Mouse (Mus musculus) lung, embryonic 14.5 days (tissue): ENCODE measurements around the gene Nfia. TPM values are rescaled to one million over a fixed set of nuclear protein-coding genes. Genes with fewer than 3 reads are reported as not detected.

ENCODE experiments used
- ATAC-seq: fragments of 200-750 bp; cut with Nextera tagmentation; 2 replicates; pipeline ENCODE4 v1.8.0; 2017; ENCODE audit warnings: mild to moderate bottlenecking, moderate TSS enrichment, moderate library complexity; ENCODE audit not compliant: insufficient read depth
- DNase-seq: peaks from one replicate; pipeline ENCODE4 v3.0.0-alpha.2; 2015
- H3K27ac ChIP-seq: fragments of 300-500 bp; sonication (generic); 2 replicates; pipeline ENCODE4 v1.5.1; 2014; ENCODE audit warnings: low read depth, mild to moderate bottlenecking, moderate library complexity
- H3K27me3 ChIP-seq: fragments of 300-500 bp; sonication (generic); 2 replicates; pipeline ENCODE4 v1.6.1; 2014; ENCODE audit warnings: low read length, control low read depth; ENCODE audit not compliant: insufficient read depth
- H3K36me3 ChIP-seq: fragments of 300-500 bp; sonication (generic); 2 replicates; pipeline ENCODE4 v1.6.1; 2014; ENCODE audit warnings: control low read depth; ENCODE audit not compliant: insufficient read depth
- H3K4me1 ChIP-seq: fragments of 300-500 bp; sonication (generic); 2 replicates; pipeline ENCODE4 v1.6.1; 2014; ENCODE audit warnings: antibody characterized with exemption, control low read depth; ENCODE audit not compliant: insufficient read depth
- H3K4me2 ChIP-seq: fragments of 300-500 bp; sonication (generic); 2 replicates; pipeline ENCODE4 v1.6.1; 2014; ENCODE audit warnings: mild to moderate bottlenecking
- H3K4me3 ChIP-seq: fragments of 300-500 bp; sonication (generic); 2 replicates; pipeline ENCODE4 v1.5.1; 2014; ENCODE audit warnings: low read depth, low read length
- H3K9ac ChIP-seq: fragments of 300-500 bp; sonication (generic); 2 replicates; pipeline ENCODE4 v1.6.1; 2014
- H3K9me3 ChIP-seq: fragments of 300-500 bp; sonication (generic); 2 replicates; pipeline ENCODE4 v1.6.1; 2016; ENCODE audit warnings: low read depth, low read length, control low read depth
- CTCF ChIP-seq: IDR thresholded peaks from 2 replicates; pipeline ENCODE4 v1.5.1; 2016; ENCODE audit warnings: antibody characterized with exemption, low read depth
- WGBS: fragments of 180-500 bp; shearing (Covaris S2); extraction: QIAGEN DNeasy Blood & Tissue Kit; methylation state at CpG from one replicate; pipeline ENCODE4 v1.1.7; 2014; 5-methylcytosine and 5-hydroxymethylcytosine counted together
- polyA plus RNA-seq: library from polyadenylated mRNA; unstranded; fragments of >200 nt; fragmentation: Nextera tagmentation; extraction: Ambion mirVana; gene quantifications from 2 replicates; pipeline ENCODE4 v1.2.1, GENCODE M21; 2014

Gene Nfia
- polyA plus RNA-seq, 1 experiment from 2014 or later: 48.2 TPM

GRCm38 (mm10) chr4:97820474-97821259 lies 48.1 kb downstream of the Nfia start:
- Histone ChIP-seq H3K27ac (no peak overlapping the region), H3K4me2 (no peak overlapping the region), H3K9ac (no peak overlapping the region), H3K36me3 (no peaks in the 10 kb centered on the region), H3K4me1 (peaks cover 8% of the 10 kb centered on the region), H3K27me3 (no peaks in the 10 kb centered on the region), H3K4me3 (no peak overlapping the region), H3K9me3 (no peaks in the 10 kb centered on the region)
- 58% methylated on average over 4 of the region's 4 CpGs for WGBS
- no peak for TF ChIP-seq CTCF
- DNase-seq: no peak
- ATAC-seq: no peak

- ATAC-seq (no peak), DNase-seq (no peak)
- WGBS: 72% methylated on average over 4 of the region's 4 CpGs
- no peaks in the 10 kb centered on the region for H3K9me3 ChIP-seq
- H3K4me1 ChIP-seq: peaks cover 4% of the 10 kb centered on the region; the same call in 1 of the 2 replicates
- no peak for TF ChIP-seq CTCF
- H3K36me3 ChIP-seq: no peaks in the 10 kb centered on the region
- no peak overlapping the region for H3K27ac ChIP-seq
- no peaks in the 10 kb centered on the region for H3K27me3 ChIP-seq
- no peak overlapping the region for H3K4me2 ChIP-seq
- no peak overlapping the region for H3K9ac ChIP-seq
- no peak overlapping the region for H3K4me3 ChIP-seq
Measured at GRCm38 (mm10) chr4:97821556-97822251, 49.2 kb downstream of the Nfia start.

- 84% methylated on average over 6 of the region's 6 CpGs for WGBS
- H3K4me2 ChIP-seq: no peak overlapping the region
- no peaks in the 10 kb centered on the region for H3K36me3 ChIP-seq
- H3K9me3 ChIP-seq: no peaks in the 10 kb centered on the region
- peaks cover 4% of the 10 kb centered on the region; the same call in 1 of the 2 replicates for H3K4me1 ChIP-seq
- H3K27ac ChIP-seq: peak overlapping the region; percentile 20; the same call in 1 of the 2 replicates
- no peak for TF ChIP-seq CTCF
- no peak overlapping the region for H3K4me3 ChIP-seq
- H3K27me3 ChIP-seq: no peaks in the 10 kb centered on the region
- H3K9ac ChIP-seq: no peak overlapping the region
- DNase-seq: no peak
- ATAC-seq: no peak
Measured at GRCm38 (mm10) chr4:97823512-97823911, 51.0 kb downstream of the Nfia start.

- Histone ChIP-seq H3K9me3 (no peaks in the 10 kb centered on the region), H3K27me3 (no peaks in the 10 kb centered on the region), H3K4me2 (no peak overlapping the region), H3K36me3 (no peaks in the 10 kb centered on the region), H3K27ac (no peak overlapping the region), H3K9ac (no peak overlapping the region), H3K4me3 (no peak overlapping the region), H3K4me1 (peaks cover 4% of the 10 kb centered on the region; the same call in 1 of the 2 replicates)
- no peak for ATAC-seq
- TF ChIP-seq CTCF: no peak
- 52% methylated on average over 4 of the region's 4 CpGs for WGBS
- no peak for DNase-seq
Measured at GRCm38 (mm10) chr4:97824451-97824850, 51.9 kb downstream of the Nfia start.

- peaks cover 4% of the 10 kb centered on the region; the same call in 1 of the 2 replicates for H3K4me1 ChIP-seq
- H3K9me3 ChIP-seq: no peaks in the 10 kb centered on the region
- no peak overlapping the region for H3K4me3 ChIP-seq
- no peaks in the 10 kb centered on the region for H3K27me3 ChIP-seq
- no peak for ATAC-seq
- H3K27ac ChIP-seq: no peak overlapping the region
- 71% methylated on average over 4 of the region's 4 CpGs for WGBS
- H3K9ac ChIP-seq: no peak overlapping the region
- no peak overlapping the region for H3K4me2 ChIP-seq
- DNase-seq: no peak
- no peaks in the 10 kb centered on the region for H3K36me3 ChIP-seq
- no peak for TF ChIP-seq CTCF
Measured at GRCm38 (mm10) chr4:97825432-97825831, 52.9 kb downstream of the Nfia start.

GRCm38 (mm10) chr4:97825841-97826240 lies 53.3 kb downstream of the Nfia start:
- no peak for TF ChIP-seq CTCF
- no peaks in the 10 kb centered on the region for H3K9me3 ChIP-seq
- ATAC-seq (no peak), DNase-seq (no peak)
- no peak overlapping the region for H3K9ac ChIP-seq
- H3K27ac ChIP-seq: no peak overlapping the region
- peaks cover 4% of the 10 kb centered on the region; the same call in 1 of the 2 replicates for H3K4me1 ChIP-seq
- no peak overlapping the region for H3K4me2 ChIP-seq
- 65% methylated on average over 4 of the region's 4 CpGs for WGBS
- H3K36me3 ChIP-seq: 0 out of 2 replicates have a peak, but pooled peaks cover 1% of the 10 kb centered on the region
- no peak overlapping the region for H3K4me3 ChIP-seq
- no peaks in the 10 kb centered on the region for H3K27me3 ChIP-seq

GRCm38 (mm10) chr4:97827115-97827514 lies 54.6 kb downstream of the Nfia start:
- Histone ChIP-seq H3K9me3 (no peaks in the 10 kb centered on the region), H3K4me3 (no peak overlapping the region), H3K36me3 (0 out of 2 replicates have a peak, but pooled peaks cover 2% of the 10 kb centered on the region), H3K9ac (no peak overlapping the region), H3K4me2 (no peak overlapping the region), H3K27ac (no peak overlapping the region; the same call in 1 of the 2 replicates), H3K27me3 (no peaks in the 10 kb centered on the region), H3K4me1 (peaks cover 4% of the 10 kb centered on the region; the same call in 1 of the 2 replicates)
- TF ChIP-seq CTCF: no peak
- WGBS: 67% methylated on average over 6 of the region's 6 CpGs
- no peak for ATAC-seq
- DNase-seq: no peak
